Mouse (Mus musculus) hindbrain, embryonic 11.5 days (tissue): ENCODE measurements around the gene Hacd2. TPM values are rescaled to one million over a fixed set of nuclear protein-coding genes. Genes with fewer than 3 reads are reported as not detected.

Experiments
- ATAC-seq: fragments of 200-750 bp; cut with Nextera tagmentation; 2 replicates; pipeline ENCODE4 v1.8.0; 2017; ENCODE audit warnings: mild to moderate bottlenecking, moderate TSS enrichment, moderate library complexity; ENCODE audit not compliant: low FRiP score
- DNase-seq: peaks from one replicate; pipeline ENCODE4 v3.0.0-alpha.2; 2015; ENCODE audit warnings: low spot score
- H3K27ac ChIP-seq: fragments of 300-500 bp; sonication (generic); 2 replicates; pipeline ENCODE4 v1.5.1; 2014; ENCODE audit warnings: mild to moderate bottlenecking, low read depth, low read length
- H3K27me3 ChIP-seq: fragments of 300-500 bp; sonication (generic); 2 replicates; pipeline ENCODE4 v1.6.1; 2014; ENCODE audit warnings: mild to moderate bottlenecking, low read length, moderate library complexity, mixed read lengths; ENCODE audit not compliant: control insufficient read depth, insufficient read depth
- H3K36me3 ChIP-seq: fragments of 300-500 bp; sonication (generic); 2 replicates; pipeline ENCODE4 v1.6.1; 2014; ENCODE audit warnings: mild to moderate bottlenecking, low read length, moderate library complexity, mixed read lengths; ENCODE audit not compliant: control insufficient read depth, insufficient read depth
- H3K4me1 ChIP-seq: fragments of 300-500 bp; sonication (generic); replicated peaks from 2 replicates; pipeline ENCODE4 v1.6.1; 2014; ENCODE audit warnings: low read length, mixed read lengths; ENCODE audit not compliant: control insufficient read depth, insufficient read depth
- H3K4me2 ChIP-seq: fragments of 300-500 bp; sonication (generic); replicated peaks from 2 replicates; pipeline ENCODE4 v1.6.1; 2014; ENCODE audit warnings: mild to moderate bottlenecking, low read depth, low read length
- H3K4me3 ChIP-seq: fragments of 300-500 bp; sonication (generic); 2 replicates; pipeline ENCODE4 v1.5.1; 2014; ENCODE audit warnings: low read depth, low read length
- H3K9ac ChIP-seq: fragments of 300-500 bp; sonication (generic); 2 replicates; pipeline ENCODE4 v1.6.1; 2014; ENCODE audit warnings: low read depth, low read length
- H3K9me3 ChIP-seq: fragments of 300-500 bp; sonication (generic); 2 replicates; pipeline ENCODE4 v1.6.1; 2016; ENCODE audit warnings: low read length; ENCODE audit not compliant: control insufficient read depth
- WGBS: fragments of 180-500 bp; shearing (Covaris S2); extraction: QIAGEN DNeasy Blood & Tissue Kit; methylation state at CpG from one replicate; pipeline ENCODE4 v1.1.7; 2014; 5-methylcytosine and 5-hydroxymethylcytosine counted together
- polyA plus RNA-seq: library from polyadenylated mRNA; unstranded; fragments of >200 nt; fragmentation: Nextera tagmentation; extraction: Ambion mirVana; gene quantifications from 2 replicates; pipeline ENCODE4 v1.2.1, GENCODE M21; 2014

The Hacd2 gene
- polyA plus RNA-seq, 1 experiment from 2014 or later = 27.7 TPM

DNA sequence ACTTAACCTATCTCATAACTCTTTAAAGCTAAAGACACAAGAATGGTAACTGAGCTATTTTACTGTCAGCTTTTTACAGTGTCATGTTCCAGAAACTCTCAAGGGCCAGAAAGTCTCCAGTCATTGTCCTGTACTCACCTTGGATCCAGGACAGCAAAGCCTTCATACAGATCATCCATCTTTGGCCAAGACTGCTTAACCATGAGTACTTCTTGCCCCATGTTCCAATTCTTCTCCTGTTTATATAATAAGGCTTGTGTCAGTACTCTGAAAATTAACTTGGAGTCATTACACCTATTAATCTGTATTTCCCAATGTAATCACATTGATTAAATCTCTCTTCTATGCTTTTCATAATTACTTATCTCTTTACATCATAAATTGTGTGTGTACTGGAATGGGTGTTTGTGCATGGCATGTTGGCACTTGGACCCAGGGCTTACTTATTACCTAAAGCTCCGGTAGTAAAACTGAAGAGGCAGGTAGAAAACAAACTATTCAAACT, 3.7 kb upstream of the Hacd2 start:
- H3K9ac ChIP-seq = no peak overlapping the region
- no peak overlapping the region for H3K4me3 ChIP-seq
- no peak for ATAC-seq
- WGBS = 97% methylated on average over 1 of the region's 1 CpGs
- H3K4me2 ChIP-seq = no peak overlapping the region
- no peaks in the 10 kb centered on the region for H3K9me3 ChIP-seq
- no peaks in the 10 kb centered on the region for H3K27me3 ChIP-seq
- no peak overlapping the region for H3K27ac ChIP-seq
- DNase-seq = no peak
- H3K4me1 ChIP-seq = no peaks in the 10 kb centered on the region
- H3K36me3 ChIP-seq = no peaks in the 10 kb centered on the region

GRCm38 (mm10) chr16:35021903-35022241, 356 bp upstream of the Hacd2 start:
- no peak for ATAC-seq

DNA sequence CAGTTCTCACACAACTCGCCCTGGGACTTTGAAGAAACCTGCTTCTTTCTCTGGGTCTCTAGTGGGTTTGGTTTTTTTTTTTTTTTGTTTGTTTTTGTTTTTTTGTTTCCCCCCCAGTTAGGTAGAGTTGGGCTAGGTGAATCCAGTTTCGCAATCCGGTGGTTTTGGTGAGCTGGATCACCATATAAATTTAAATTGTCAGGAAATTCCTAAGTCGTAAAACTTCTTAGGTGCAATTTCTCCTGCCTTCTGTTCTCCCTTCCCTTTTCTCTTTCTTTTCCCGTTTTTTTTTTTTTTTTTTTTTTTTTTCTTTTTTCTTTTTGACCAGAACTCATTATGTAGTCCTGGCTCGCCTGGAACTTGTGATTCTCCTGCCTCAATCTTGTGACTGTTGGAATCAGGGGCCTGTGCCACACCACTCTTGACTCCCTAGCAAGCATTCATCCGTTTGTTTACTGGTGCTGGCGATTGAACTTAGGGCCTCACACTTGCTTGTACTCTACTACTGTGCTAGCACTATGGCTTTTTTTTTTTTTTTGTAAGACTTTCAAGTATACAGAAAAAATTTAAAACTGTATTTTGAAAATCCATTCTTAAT, 1.0 kb downstream of the Hacd2 start:
- peak overlapping the region; percentile 90 for H3K4me3 ChIP-seq
- no peaks in the 10 kb centered on the region for H3K27me3 ChIP-seq
- no peaks in the 10 kb centered on the region for H3K4me1 ChIP-seq
- ATAC-seq (no peak), DNase-seq (no peak)
- peak overlapping the region; percentile 35 for H3K4me2 ChIP-seq
- H3K9ac ChIP-seq = no peak overlapping the region; the same call in 1 of the 2 replicates
- no peak overlapping the region for H3K27ac ChIP-seq
- H3K36me3 ChIP-seq = no peaks in the 10 kb centered on the region
- 3% methylated on average over 8 of the region's 8 CpGs for WGBS
- H3K9me3 ChIP-seq = no peaks in the 10 kb centered on the region

More at GRCm38 (mm10) chr16:35021903-35022241, 356 bp upstream of the Hacd2 start:
- no peaks in the 10 kb centered on the region for H3K9me3 ChIP-seq
- H3K4me1 ChIP-seq = no peaks in the 10 kb centered on the region
- H3K9ac ChIP-seq = no peak overlapping the region
- peak overlapping the region; percentile 35; the same call in 1 of the 2 replicates for H3K4me2 ChIP-seq
- H3K36me3 ChIP-seq = no peaks in the 10 kb centered on the region
- peak overlapping the region; percentile 90 for H3K4me3 ChIP-seq
- WGBS = 58% methylated on average over 5 of the region's 5 CpGs
- H3K27me3 ChIP-seq = no peaks in the 10 kb centered on the region
- DNase-seq = no peak
- H3K27ac ChIP-seq = no peak overlapping the region

DNA sequence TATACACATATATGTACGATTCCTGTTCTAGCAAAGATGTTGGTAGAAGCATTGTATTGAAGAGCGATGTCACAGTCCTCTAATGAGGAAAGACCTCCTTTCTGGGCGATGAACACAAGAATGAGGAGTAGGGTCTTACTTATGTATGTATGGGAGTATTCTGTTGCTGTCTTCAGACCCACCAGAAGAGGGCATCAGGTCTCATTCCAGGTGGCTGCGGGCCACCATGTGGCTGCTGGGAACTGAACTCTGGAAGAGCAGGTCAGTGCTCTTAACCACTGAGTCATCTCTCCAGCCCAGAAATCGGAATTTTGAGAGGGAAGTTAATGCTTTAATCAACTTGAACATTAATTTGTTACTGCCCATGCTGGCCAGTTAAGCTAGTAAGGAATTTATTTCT, 2.1 kb downstream of the Hacd2 start:
- ATAC-seq (no peak), DNase-seq (no peak)
- Histone ChIP-seq H3K9me3 (no peaks in the 10 kb centered on the region), H3K36me3 (no peaks in the 10 kb centered on the region), H3K4me1 (no peaks in the 10 kb centered on the region), H3K4me2 (no peak overlapping the region), H3K9ac (no peak overlapping the region), H3K4me3 (no peak overlapping the region), H3K27me3 (no peaks in the 10 kb centered on the region), H3K27ac (no peak overlapping the region)
- 86% methylated on average over 5 of the region's 5 CpGs for WGBS

- H3K36me3 ChIP-seq = no peaks in the 10 kb centered on the region
- WGBS = 95% methylated on average over 4 of the region's 4 CpGs
- no peak overlapping the region for H3K4me2 ChIP-seq
- no peak overlapping the region for H3K9ac ChIP-seq
- no peaks in the 10 kb centered on the region for H3K27me3 ChIP-seq
- no peaks in the 10 kb centered on the region for H3K4me1 ChIP-seq
- H3K9me3 ChIP-seq = no peaks in the 10 kb centered on the region
- no peak overlapping the region for H3K4me3 ChIP-seq
- no peak for ATAC-seq
- H3K27ac ChIP-seq = no peak overlapping the region
- no peak for DNase-seq
These were observed 3.1 kb downstream of the Hacd2 start for GRCm38 (mm10) chr16:35025347-35025746.

DNA sequence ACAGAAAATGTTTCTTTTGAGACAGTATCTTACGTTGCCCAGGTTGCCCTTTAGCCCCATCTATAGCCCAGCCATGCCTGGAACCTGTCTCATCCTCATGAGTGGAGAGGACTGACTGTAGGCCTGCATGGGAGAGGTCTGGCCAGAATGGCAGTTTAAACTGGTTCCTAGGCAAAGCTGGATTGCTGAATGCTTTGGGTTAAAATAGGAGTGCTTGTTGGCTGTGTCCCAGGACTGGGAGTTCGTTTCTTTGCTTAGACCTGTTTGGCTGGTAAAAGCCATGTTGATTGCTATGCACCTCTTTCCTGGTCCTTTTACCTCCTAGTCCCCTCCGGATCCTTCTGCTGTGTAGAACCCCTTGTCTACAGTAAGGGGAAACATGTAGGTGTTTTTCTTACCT, 11.0 kb downstream of the Hacd2 start:
- H3K9ac ChIP-seq = no peak overlapping the region

GRCm38 (mm10) chr16:35033809-35034577, 11.8 kb downstream of the Hacd2 start:
- Histone ChIP-seq H3K4me1 (peaks cover 2% of the 10 kb centered on the region; the same call in 1 of the 2 replicates), H3K27me3 (no peaks in the 10 kb centered on the region), H3K9me3 (no peaks in the 10 kb centered on the region), H3K9ac (no peak overlapping the region), H3K36me3 (no peaks in the 10 kb centered on the region), H3K4me2 (no peak overlapping the region), H3K27ac (no peak overlapping the region), H3K4me3 (no peak overlapping the region)
- ATAC-seq (no peak), DNase-seq (no peak)
- WGBS = 81% methylated on average over 8 of the region's 8 CpGs

More for the DNA sequence above, 11.0 kb downstream of the Hacd2 start:
- WGBS = 94% methylated on average over 3 of the region's 3 CpGs
- Histone ChIP-seq H3K9me3 (no peaks in the 10 kb centered on the region), H3K27ac (no peak overlapping the region), H3K4me1 (peaks cover 2% of the 10 kb centered on the region; the same call in 1 of the 2 replicates), H3K27me3 (no peaks in the 10 kb centered on the region), H3K36me3 (no peaks in the 10 kb centered on the region), H3K4me3 (no peak overlapping the region), H3K4me2 (no peak overlapping the region)
- no peak for DNase-seq
- no peak for ATAC-seq

- WGBS = 92% methylated on average over 5 of the region's 5 CpGs
- Histone ChIP-seq H3K4me2 (no peak overlapping the region), H3K9ac (no peak overlapping the region), H3K9me3 (no peaks in the 10 kb centered on the region), H3K27me3 (no peaks in the 10 kb centered on the region), H3K4me1 (peaks cover 2% of the 10 kb centered on the region; the same call in 1 of the 2 replicates), H3K36me3 (no peaks in the 10 kb centered on the region), H3K27ac (no peak overlapping the region), H3K4me3 (no peak overlapping the region)
- ATAC-seq = no peak
- no peak for DNase-seq
These were observed 12.7 kb downstream of the Hacd2 start for GRCm38 (mm10) chr16:35034971-35035370.

DNA sequence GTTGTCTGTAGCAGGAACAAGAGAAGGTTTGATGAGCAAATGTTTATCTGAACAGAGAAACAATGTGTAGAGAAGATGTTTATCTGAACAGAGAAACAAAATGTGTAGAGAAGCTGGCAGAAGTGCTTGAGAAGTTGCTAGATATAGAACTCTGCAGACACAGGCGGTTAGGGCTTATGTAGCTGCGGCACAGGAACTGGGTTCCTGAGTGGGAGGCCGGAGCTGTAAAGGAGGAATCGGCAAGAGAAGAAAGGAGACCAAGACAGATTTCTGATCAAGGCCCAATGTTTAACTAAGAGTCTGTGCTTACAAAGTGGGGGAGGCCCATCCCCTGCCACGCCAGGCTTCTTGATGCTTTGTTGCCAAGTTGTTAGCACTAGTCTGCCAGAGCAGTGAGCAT, 14.5 kb downstream of the Hacd2 start:
- WGBS = 85% methylated on average over 5 of the region's 5 CpGs
- ATAC-seq = no peak
- H3K36me3 ChIP-seq = no peaks in the 10 kb centered on the region

More for the DNA sequence above, 14.5 kb downstream of the Hacd2 start:
- H3K4me2 ChIP-seq = no peak overlapping the region
- DNase-seq = no peak
- H3K9ac ChIP-seq = no peak overlapping the region
- H3K9me3 ChIP-seq = no peaks in the 10 kb centered on the region
- H3K4me1 ChIP-seq = peaks cover 2% of the 10 kb centered on the region; the same call in 1 of the 2 replicates
- H3K4me3 ChIP-seq = no peak overlapping the region
- no peak overlapping the region for H3K27ac ChIP-seq
- H3K27me3 ChIP-seq = no peaks in the 10 kb centered on the region
